Mouse (Mus musculus): ENCODE results near the gene Thoc6. TPM values are rescaled to one million over a fixed set of nuclear protein-coding genes. Genes with fewer than 3 reads are reported as not detected.

Gene Thoc6
- total and polyA plus RNA-seq, 2 experiments from 2014 or later, result 23.2 to 35.2 TPM

DNA sequence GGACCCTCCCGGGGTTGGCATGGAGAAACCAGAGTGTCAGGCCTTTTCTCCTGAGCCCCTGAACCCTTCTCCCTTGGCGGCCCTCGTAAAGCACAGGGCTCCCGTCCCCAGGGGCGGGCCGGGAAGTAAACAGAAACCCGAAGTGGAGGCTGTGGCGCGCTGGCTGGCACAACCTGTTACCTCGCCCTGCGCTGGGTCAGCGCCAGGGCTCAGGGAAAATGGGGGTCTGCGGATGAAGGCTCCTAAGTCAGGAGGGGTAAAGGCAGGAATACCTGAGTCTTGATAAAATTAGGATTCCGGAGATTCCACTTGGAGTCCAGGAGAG lies 12.8 kb downstream of the Thoc6 start:
- Histone ChIP-seq H3K27ac (ENCODE audit: low read depth) (no peak overlapping the region), H3K9ac (replicated peaks; ENCODE audit: low read depth, low read length) (no peak overlapping the region), H3K4me1 (ENCODE audit: control insufficient read depth, insufficient read depth) (no peaks in the 10 kb centered on the region), H3K9me3 (replicated peaks; ENCODE audit: control insufficient read depth, low read length) (no peaks in the 10 kb centered on the region), H3K4me3 (ENCODE audit: low read depth, low read length) (peak overlapping the region; percentile 20), H3K4me2 (ENCODE audit: low read depth, low read length) (peak overlapping the region; percentile 30), H3K36me3 (replicated peaks; ENCODE audit: control insufficient read depth, insufficient read depth, low read length) (no peaks in the 10 kb centered on the region), H3K27me3 (ENCODE audit: control insufficient read depth, insufficient read depth, low read length) (peaks cover 37% of the 10 kb centered on the region)
- no peak for TF ChIP-seq CTCF (IDR thresholded peaks at IDR 0.05; ENCODE audit: low read depth)
- no peak for TF ChIP-seq EP300 (IDR thresholded peaks at IDR 0.05; ENCODE audit: low read depth)
- no peak for ATAC-seq (ENCODE audit: insufficient read depth, low read depth)
- 2% methylated on average over 14 of the region's 14 CpGs for WGBS
- no peak for DNase-seq (ENCODE audit: low spot score)

GRCm38 (mm10) chr17:23660117-23660875 lies 13.4 kb downstream of the Thoc6 start, which contains the start of gene Bicdl2:
Gene Bicdl2 (plus strand): TSS chr17:23660506.
- H3K4me3 ChIP-seq (ENCODE audit: low read depth, low read length), result peak within 1 kb of the TSS; percentile 20
- H3K9ac ChIP-seq (replicated peaks; ENCODE audit: low read depth, low read length), result no peak within 1 kb of the TSS
- DNase-seq (ENCODE audit: low spot score) (no peak), ATAC-seq (ENCODE audit: insufficient read depth, low read depth) (no peak)
- H3K9me3 ChIP-seq (replicated peaks; ENCODE audit: control insufficient read depth, low read length), result no peaks in the 10 kb centered on the region
- H3K27me3 ChIP-seq (ENCODE audit: control insufficient read depth, insufficient read depth, low read length), result peaks cover 37% of the 10 kb centered on the region
- H3K27ac ChIP-seq (ENCODE audit: low read depth), result no peak within 1 kb of the TSS
- H3K4me1 ChIP-seq (ENCODE audit: control insufficient read depth, insufficient read depth), result no peaks in the 10 kb centered on the region
- peak within 1 kb of the TSS; percentile 30 for H3K4me2 ChIP-seq (ENCODE audit: low read depth, low read length)
- TF ChIP-seq EP300 (IDR thresholded peaks at IDR 0.05; ENCODE audit: low read depth) (no peak), CTCF (IDR thresholded peaks at IDR 0.05; ENCODE audit: low read depth) (peak; percentile 46)
- H3K36me3 ChIP-seq (replicated peaks; ENCODE audit: control insufficient read depth, insufficient read depth, low read length), result no peaks in the 10 kb centered on the region
- 6% methylated on average over 27 of the region's 27 CpGs for WGBS

GRCm38 (mm10) chr17:23658450-23658849 lies 15.2 kb downstream of the Thoc6 start:
- WGBS, result 68% methylated on average over 2 of the region's 3 CpGs
- no peaks in the 10 kb centered on the region for H3K36me3 ChIP-seq (replicated peaks; ENCODE audit: control insufficient read depth, insufficient read depth, low read length)
- H3K4me1 ChIP-seq (ENCODE audit: control insufficient read depth, insufficient read depth), result no peaks in the 10 kb centered on the region
- no peaks in the 10 kb centered on the region for H3K9me3 ChIP-seq (replicated peaks; ENCODE audit: control insufficient read depth, low read length)
- H3K9ac ChIP-seq (replicated peaks; ENCODE audit: low read depth, low read length), result no peak overlapping the region
- H3K27me3 ChIP-seq (ENCODE audit: control insufficient read depth, insufficient read depth, low read length), result peaks cover 37% of the 10 kb centered on the region
- ATAC-seq (ENCODE audit: insufficient read depth, low read depth) (no peak), DNase-seq (ENCODE audit: low spot score) (no peak)
- no peak overlapping the region for H3K27ac ChIP-seq (ENCODE audit: low read depth)
- TF ChIP-seq CTCF (IDR thresholded peaks at IDR 0.05; ENCODE audit: low read depth), result no peak
- TF ChIP-seq EP300 (IDR thresholded peaks at IDR 0.05; ENCODE audit: low read depth), result no peak
- no peak overlapping the region for H3K4me3 ChIP-seq (ENCODE audit: low read depth, low read length)
- H3K4me2 ChIP-seq (ENCODE audit: low read depth, low read length), result no peak overlapping the region

DNA sequence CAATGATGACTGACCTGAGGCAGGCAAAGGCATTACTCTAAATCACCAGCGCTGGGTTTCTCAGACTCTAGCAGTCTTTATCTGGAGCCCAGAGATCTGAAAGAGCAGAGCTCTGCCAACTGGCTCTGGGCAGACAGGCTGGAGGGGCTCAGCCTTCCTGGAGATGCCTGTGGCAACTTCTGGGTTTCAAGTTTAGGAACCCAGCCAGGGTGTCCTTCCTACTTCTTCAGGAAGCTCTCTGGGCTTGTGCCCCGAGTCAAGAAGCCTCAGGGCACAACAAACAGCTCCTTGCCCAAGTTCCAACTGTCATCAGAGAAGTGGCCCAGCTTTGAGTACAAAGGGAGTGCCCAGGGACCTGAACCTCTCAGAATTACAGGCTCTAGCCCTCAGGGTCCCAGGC lies 19.3 kb downstream of the Thoc6 start:
- no peak for DNase-seq (ENCODE audit: low spot score)
- Histone ChIP-seq H3K4me1 (ENCODE audit: control insufficient read depth, insufficient read depth) (no peaks in the 10 kb centered on the region), H3K9me3 (replicated peaks; ENCODE audit: control insufficient read depth, low read length) (no peaks in the 10 kb centered on the region), H3K9ac (replicated peaks; ENCODE audit: low read depth, low read length) (no peak overlapping the region), H3K4me2 (ENCODE audit: low read depth, low read length) (no peak overlapping the region), H3K27me3 (ENCODE audit: control insufficient read depth, insufficient read depth, low read length) (peaks cover 3% of the 10 kb centered on the region; the same call in 1 of the 2 replicates), H3K27ac (ENCODE audit: low read depth) (no peak overlapping the region), H3K36me3 (replicated peaks; ENCODE audit: control insufficient read depth, insufficient read depth, low read length) (no peaks in the 10 kb centered on the region), H3K4me3 (ENCODE audit: low read depth, low read length) (no peak overlapping the region)
- 60% methylated on average over 2 of the region's 2 CpGs for WGBS
- no peak for TF ChIP-seq EP300 (IDR thresholded peaks at IDR 0.05; ENCODE audit: low read depth)
- TF ChIP-seq CTCF (IDR thresholded peaks at IDR 0.05; ENCODE audit: low read depth), result no peak
- ATAC-seq (ENCODE audit: insufficient read depth, low read depth), result no peak

DNA sequence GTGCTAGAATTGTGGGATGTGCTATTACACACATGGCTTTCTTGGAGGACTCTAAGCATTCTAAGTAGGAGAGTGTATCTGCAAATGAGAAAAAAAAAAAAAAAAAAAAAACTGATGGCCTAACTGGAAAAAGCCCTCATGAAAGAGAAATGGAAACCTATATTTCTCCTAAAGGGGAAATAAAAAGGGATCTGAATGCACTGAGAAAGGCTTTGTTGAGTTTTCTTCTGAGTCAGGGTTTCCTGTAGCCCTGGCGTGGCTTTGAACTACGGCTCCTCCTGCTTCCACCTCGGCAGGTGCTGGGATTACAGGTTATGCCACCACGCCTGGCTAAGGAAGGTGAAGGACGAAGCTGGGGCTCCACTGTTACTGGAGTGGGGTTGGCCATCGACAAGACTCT lies 19.7 kb downstream of the Thoc6 start:
- H3K36me3 ChIP-seq (replicated peaks; ENCODE audit: control insufficient read depth, insufficient read depth, low read length), result no peaks in the 10 kb centered on the region
- H3K27ac ChIP-seq (ENCODE audit: low read depth), result no peak overlapping the region
- no peak overlapping the region for H3K4me2 ChIP-seq (ENCODE audit: low read depth, low read length)
- H3K9me3 ChIP-seq (replicated peaks; ENCODE audit: control insufficient read depth, low read length), result no peaks in the 10 kb centered on the region
- H3K9ac ChIP-seq (replicated peaks; ENCODE audit: low read depth, low read length), result no peak overlapping the region
- ATAC-seq (ENCODE audit: insufficient read depth, low read depth), result no peak
- 50% methylated on average over 6 of the region's 6 CpGs for WGBS
- no peaks in the 10 kb centered on the region for H3K27me3 ChIP-seq (ENCODE audit: control insufficient read depth, insufficient read depth, low read length)
- no peak overlapping the region for H3K4me3 ChIP-seq (ENCODE audit: low read depth, low read length)
- H3K4me1 ChIP-seq (ENCODE audit: control insufficient read depth, insufficient read depth), result no peaks in the 10 kb centered on the region
- TF ChIP-seq CTCF (IDR thresholded peaks at IDR 0.05; ENCODE audit: low read depth) (no peak), EP300 (IDR thresholded peaks at IDR 0.05; ENCODE audit: low read depth) (no peak)
- DNase-seq (ENCODE audit: low spot score), result no peak

DNA sequence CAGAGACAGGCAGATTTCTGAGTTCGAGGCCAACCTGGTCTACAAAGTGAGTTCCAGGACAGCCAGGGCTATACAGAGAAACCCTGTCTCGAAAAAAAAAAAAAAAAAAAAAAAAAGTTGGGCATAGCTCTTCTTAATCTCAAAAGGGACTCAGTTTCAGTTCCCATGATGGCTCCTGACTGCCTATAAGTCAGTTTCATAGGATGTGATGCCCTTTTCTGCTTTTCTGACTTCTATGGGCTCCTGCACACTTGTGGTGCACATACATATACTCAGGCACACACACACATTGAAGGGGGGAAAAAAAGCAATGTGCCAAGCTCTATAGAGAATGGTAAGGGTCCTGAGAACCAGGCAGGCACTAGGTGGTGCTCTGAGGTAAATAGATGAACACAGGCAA lies 20.4 kb downstream of the Thoc6 start:
- Histone ChIP-seq H3K36me3 (replicated peaks; ENCODE audit: control insufficient read depth, insufficient read depth, low read length) (no peaks in the 10 kb centered on the region), H3K27ac (ENCODE audit: low read depth) (no peak overlapping the region), H3K4me2 (ENCODE audit: low read depth, low read length) (no peak overlapping the region), H3K4me3 (ENCODE audit: low read depth, low read length) (no peak overlapping the region), H3K9me3 (replicated peaks; ENCODE audit: control insufficient read depth, low read length) (no peaks in the 10 kb centered on the region), H3K27me3 (ENCODE audit: control insufficient read depth, insufficient read depth, low read length) (no peaks in the 10 kb centered on the region), H3K9ac (replicated peaks; ENCODE audit: low read depth, low read length) (no peak overlapping the region), H3K4me1 (ENCODE audit: control insufficient read depth, insufficient read depth) (no peaks in the 10 kb centered on the region)
- ATAC-seq (ENCODE audit: insufficient read depth, low read depth) (no peak), DNase-seq (ENCODE audit: low spot score) (no peak)
- WGBS, result 67% methylated on average over 1 of the region's 2 CpGs
- TF ChIP-seq EP300 (IDR thresholded peaks at IDR 0.05; ENCODE audit: low read depth) (no peak), CTCF (IDR thresholded peaks at IDR 0.05; ENCODE audit: low read depth) (no peak)

Data from heart, postnatal 0 days (tissue).